Comparison of ENCODE assay signal across 19 mouse cellular contexts in the genomic region with DNA sequence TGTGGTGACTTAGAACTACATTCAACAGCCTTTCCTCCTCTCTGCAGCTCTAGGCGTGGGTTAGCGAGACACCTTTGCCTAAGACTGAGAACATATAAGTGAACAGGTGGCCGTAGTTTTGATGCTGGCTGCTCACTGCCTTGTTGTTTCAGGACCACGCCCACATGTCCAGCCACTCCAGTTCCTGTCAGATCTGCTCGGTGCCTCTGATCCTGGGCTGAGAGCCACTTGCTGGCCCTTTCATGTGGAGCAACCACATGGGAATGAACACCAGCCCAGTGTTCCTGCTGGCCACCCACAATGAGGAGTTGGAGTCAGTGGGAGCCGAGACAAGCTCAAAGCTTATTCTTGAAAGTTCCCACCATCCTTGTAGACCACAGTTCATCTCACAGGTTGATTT.
DNase-seq lines count a peak whose midpoint lies in the region; ATAC-seq and TF ChIP-seq lines count a peak whose summit lies in the region.
"Had no signal": no experiment of that assay in that cellular context is flagged by ENCODE, and none has a peak within 500 bp of the region (broad histone marks: within the 10 kb centered on the region; RNA-seq: fewer than 3 reads in every experiment).

No protein-coding gene starts in this region.

- intact Hi-C loops in heart, postnatal 25 days (cut with DNase I): no loop called here

- peak; percentile 37 to 51 for DNase-seq in heart, adult 18-20 months
- DNase-seq in lung, postnatal 0 days (ENCODE audit: low spot score): peak; percentile 34
- no peak for DNase-seq in lung, postnatal 14 days
- peak; percentile 15 for DNase-seq in heart, postnatal 25 days (ENCODE audit: low spot score)
- peak; percentile 20 for DNase-seq in limb, embryonic 10.5 days (ENCODE audit: low spot score)
- DNase-seq in embryo, embryonic 9.5 days (ENCODE audit: extremely low spot score): no peak
- DNase-seq: adrenal gland, adult 8-10 months; cerebellum, adult 18-20 months; cerebellum, adult 9-11 months; cerebellum, postnatal 36 days; forebrain, postnatal 0 days; gastrocnemius, postnatal 14 days; kidney, adult 11 months had no signal

- no peaks in the 10 kb centered on the region for H3K27me3 ChIP-seq in heart, embryonic 11.5 days (ENCODE audit: control insufficient read depth, insufficient read depth, low read length)
- H3K27me3 ChIP-seq in lung, postnatal 0 days (replicated peaks; ENCODE audit: insufficient read depth, low read length): no peaks in the 10 kb centered on the region
- H3K27me3 ChIP-seq in limb, embryonic 10.5 days (ENCODE audit: low read depth, poor library complexity, severe bottlenecking): no peaks in the 10 kb centered on the region
- H3K27me3 ChIP-seq: forebrain, embryonic 13.5 days; heart, embryonic 15.5 days; hindbrain, embryonic 13.5 days had no signal

- WGBS in heart, embryonic 11.5 days (ENCODE audit: insufficient replicate concordance): 76% methylated on average over 6 of the region's 6 CpGs
- WGBS in lung, postnatal 0 days: 46% methylated on average over 6 of the region's 6 CpGs
- WGBS in limb, embryonic 10.5 days: 83% methylated on average over 6 of the region's 6 CpGs

- H3K9me3 ChIP-seq in heart, embryonic 11.5 days (replicated peaks; ENCODE audit: control insufficient read depth, low read length): no peaks in the 10 kb centered on the region
- H3K9me3 ChIP-seq in lung, postnatal 0 days (ENCODE audit: low read length): no peaks in the 10 kb centered on the region
- no peaks in the 10 kb centered on the region for H3K9me3 ChIP-seq in limb, embryonic 10.5 days (replicated peaks)
- H3K9me3 ChIP-seq: embryonic facial prominence, embryonic 10.5 days; forebrain, embryonic 13.5 days; heart, embryonic 15.5 days; hindbrain, embryonic 13.5 days had no signal

- no peak overlapping the region for H3K4me2 ChIP-seq in heart, embryonic 11.5 days
- no peak overlapping the region for H3K4me2 ChIP-seq in lung, postnatal 0 days (replicated peaks; ENCODE audit: low read depth, low read length)
- H3K4me2 ChIP-seq: forebrain, embryonic 13.5 days; heart, embryonic 15.5 days; hindbrain, embryonic 13.5 days had no signal

- H3K4me1 ChIP-seq in heart, embryonic 11.5 days (ENCODE audit: control insufficient read depth, insufficient read depth, low read length): no peaks in the 10 kb centered on the region
- H3K4me1 ChIP-seq in lung, postnatal 0 days (ENCODE audit: insufficient read depth, low read depth, low read length): no peaks in the 10 kb centered on the region
- no peaks in the 10 kb centered on the region for H3K4me1 ChIP-seq in limb, embryonic 10.5 days
- H3K4me1 ChIP-seq: embryonic facial prominence, embryonic 10.5 days; forebrain, embryonic 13.5 days; heart, embryonic 15.5 days; hindbrain, embryonic 13.5 days had no signal

- no peak for ATAC-seq in heart, embryonic 11.5 days (replicated peaks; ENCODE audit: insufficient number of reproducible peaks, low FRiP score, low TSS enrichment)
- peak; percentile 41; the same call in 1 of the 2 replicates for ATAC-seq in lung, postnatal 0 days
- ATAC-seq: forebrain, embryonic 13.5 days; forebrain, postnatal 0 days; hindbrain, postnatal 0 days had no signal

- no peak overlapping the region for H3K9ac ChIP-seq in heart, embryonic 11.5 days (ENCODE audit: low read depth, low read length)
- no peak overlapping the region for H3K9ac ChIP-seq in lung, postnatal 0 days (replicated peaks; ENCODE audit: low read depth)
- H3K9ac ChIP-seq: forebrain, embryonic 13.5 days; forebrain, postnatal 0 days; heart, embryonic 15.5 days; hindbrain, embryonic 13.5 days had no signal

- no peak for TF ChIP-seq EP300 in lung, postnatal 0 days (IDR thresholded peaks at IDR 0.05)

- no peaks in the 10 kb centered on the region for H3K36me3 ChIP-seq in heart, embryonic 11.5 days (ENCODE audit: control insufficient read depth, insufficient read depth, low read length)
- no peaks in the 10 kb centered on the region for H3K36me3 ChIP-seq in lung, postnatal 0 days (ENCODE audit: insufficient read depth, low read length)
- no peaks in the 10 kb centered on the region for H3K36me3 ChIP-seq in limb, embryonic 10.5 days
- H3K36me3 ChIP-seq: embryonic facial prominence, embryonic 10.5 days; heart, embryonic 15.5 days; hindbrain, embryonic 13.5 days had no signal

- no peak overlapping the region for H3K4me3 ChIP-seq in heart, embryonic 11.5 days (ENCODE audit: low read depth, low read length)
- H3K4me3 ChIP-seq in lung, postnatal 0 days (ENCODE audit: low read depth, low read length): no peak overlapping the region
- H3K4me3 ChIP-seq in limb, embryonic 10.5 days: no peak overlapping the region
- H3K4me3 ChIP-seq: embryonic facial prominence, embryonic 10.5 days; forebrain, embryonic 13.5 days; heart, embryonic 15.5 days; hindbrain, embryonic 13.5 days had no signal

- TF ChIP-seq CTCF in lung, postnatal 0 days (IDR thresholded peaks at IDR 0.05): no peak

- no peak overlapping the region for H3K27ac ChIP-seq in heart, embryonic 11.5 days (ENCODE audit: low read depth, low read length)
- no peak overlapping the region for H3K27ac ChIP-seq in lung, postnatal 0 days (ENCODE audit: low read length)
- H3K27ac ChIP-seq in limb, embryonic 10.5 days: no peak overlapping the region
- H3K27ac ChIP-seq: embryonic facial prominence, embryonic 10.5 days; forebrain, embryonic 13.5 days; heart, embryonic 15.5 days; hindbrain, embryonic 13.5 days; hindbrain, postnatal 0 days had no signal

Comparison
In these comparisons a context has a peak if more than half of its experiments do, and no peak if none do; other contexts are left out.
1. DNase-seq: peak in heart, adult 18-20 months (2 of 2), lung, postnatal 0 days (single experiment), heart, postnatal 25 days (single experiment) and limb, embryonic 10.5 days (single experiment); none in lung, postnatal 14 days (single experiment) and embryo, embryonic 9.5 days (single experiment).